Mouse (Mus musculus) liver, postnatal 0 days (tissue): ENCODE results near the gene Gm10309. TPM values are rescaled to one million over a fixed set of nuclear protein-coding genes. Genes with fewer than 3 reads are reported as not detected.

Experiments
- ATAC-seq: fragments of 200-750 bp; cut with Nextera tagmentation; 2 replicates; pipeline ENCODE4 v1.8.0; 2017; ENCODE audit warnings: mild to moderate bottlenecking, moderate library complexity
- DNase-seq: peaks from one replicate; pipeline ENCODE4 v3.0.0-alpha.2; 2016
- H3K27ac ChIP-seq: fragments of 300-500 bp; sonication (generic); 2 replicates; pipeline ENCODE4 v1.5.1; 2014; ENCODE audit warnings: antibody characterized with exemption, moderate library complexity, mild to moderate bottlenecking, low read depth
- H3K27me3 ChIP-seq: fragments of 300-500 bp; sonication (generic); 2 replicates; pipeline ENCODE4 v1.6.1; 2014; ENCODE audit warnings: low read length, control low read depth, mixed read lengths; ENCODE audit not compliant: insufficient read depth
- H3K36me3 ChIP-seq: fragments of 300-500 bp; sonication (generic); replicated peaks from 2 replicates; pipeline ENCODE4 v1.6.1; 2014; ENCODE audit warnings: mild to moderate bottlenecking, control low read depth, low read length, moderate library complexity, mixed read lengths; ENCODE audit not compliant: insufficient read depth
- H3K4me1 ChIP-seq: fragments of 300-500 bp; sonication (generic); 2 replicates; pipeline ENCODE4 v1.6.1; 2014; ENCODE audit warnings: antibody characterized with exemption, mild to moderate bottlenecking, control low read depth; ENCODE audit not compliant: insufficient read depth
- H3K4me2 ChIP-seq: fragments of 300-500 bp; sonication (generic); 2 replicates; pipeline ENCODE4 v1.6.1; 2014; ENCODE audit warnings: low read depth, mild to moderate bottlenecking, low read length, moderate library complexity, mixed read lengths
- H3K4me3 ChIP-seq: fragments of 300-500 bp; sonication (generic); 2 replicates; pipeline ENCODE4 v1.5.1; 2014; ENCODE audit warnings: low read depth, low read length
- H3K9ac ChIP-seq: fragments of 300-500 bp; sonication (generic); replicated peaks from 2 replicates; pipeline ENCODE4 v1.6.1; 2014; ENCODE audit warnings: mild to moderate bottlenecking, moderate library complexity
- H3K9me3 ChIP-seq: fragments of 300-500 bp; sonication (generic); 2 replicates; pipeline ENCODE4 v1.6.1; 2016; ENCODE audit warnings: mild to moderate bottlenecking, control low read depth, low read length, mixed read lengths
- CTCF ChIP-seq: sonication (generic); IDR thresholded peaks from 2 replicates; pipeline ENCODE4 v1.5.1; 2016; ENCODE audit warnings: antibody characterized with exemption, low read depth
- EP300 ChIP-seq: IDR thresholded peaks from 2 replicates; pipeline ENCODE4 v1.6.1; 2016; ENCODE audit warnings: antibody characterized with exemption, low read depth, mild to moderate bottlenecking
- WGBS: fragments of 180-500 bp; shearing (Covaris S2); extraction: QIAGEN DNeasy Blood & Tissue Kit; methylation state at CpG from one replicate; pipeline ENCODE4 v1.1.7; 2014; ENCODE audit not compliant: insufficient replicate concordance; 5-methylcytosine and 5-hydroxymethylcytosine counted together
- polyA plus RNA-seq: library from polyadenylated mRNA; unstranded; fragments of >200 nt; fragmentation: Nextera tagmentation; extraction: Ambion mirVana; gene quantifications from 2 replicates; pipeline ENCODE4 v1.2.1, GENCODE M21; 2015

Gene Gm10309
- polyA plus RNA-seq, 1 experiment from 2014 or later = 0.05 TPM

- Histone ChIP-seq H3K9me3 (no peaks in the 10 kb centered on the region), H3K27ac (no peak overlapping the region), H3K4me2 (no peak overlapping the region), H3K36me3 (no peaks in the 10 kb centered on the region), H3K27me3 (no peaks in the 10 kb centered on the region), H3K4me1 (peaks cover 48% of the 10 kb centered on the region), H3K4me3 (no peak overlapping the region), H3K9ac (no peak overlapping the region)
- 76% methylated on average over 10 of the region's 10 CpGs for WGBS
- no peak for DNase-seq
- ATAC-seq = no peak
- TF ChIP-seq EP300 = no peak
- no peak for TF ChIP-seq CTCF
These were observed 24.0 kb upstream of the Gm10309 start for GRCm38 (mm10) chr17:86529003-86529402.

- Histone ChIP-seq H3K9me3 (no peaks in the 10 kb centered on the region), H3K4me2 (no peak overlapping the region), H3K4me1 (peaks cover 37% of the 10 kb centered on the region), H3K27ac (0 out of 2 replicates have a peak overlapping the region, but pooled peaks have one; percentile 34), H3K4me3 (no peak overlapping the region), H3K36me3 (no peaks in the 10 kb centered on the region), H3K27me3 (no peaks in the 10 kb centered on the region), H3K9ac (no peak overlapping the region)
- TF ChIP-seq EP300 (no peak), CTCF (no peak)
- WGBS = 63% methylated on average over 5 of the region's 5 CpGs
- DNase-seq = no peak
- no peak for ATAC-seq
These were observed 22.3 kb upstream of the Gm10309 start for GRCm38 (mm10) chr17:86527298-86527697.

GRCm38 (mm10) chr17:86526016-86526415 is 21.0 kb upstream of the Gm10309 start:
- ATAC-seq (no peak), DNase-seq (no peak)
- TF ChIP-seq CTCF (no peak), EP300 (no peak)
- Histone ChIP-seq H3K4me3 (no peak overlapping the region), H3K9ac (no peak overlapping the region), H3K27ac (no peak overlapping the region), H3K4me1 (peaks cover 34% of the 10 kb centered on the region), H3K9me3 (no peaks in the 10 kb centered on the region), H3K4me2 (no peak overlapping the region), H3K27me3 (no peaks in the 10 kb centered on the region), H3K36me3 (no peaks in the 10 kb centered on the region)
- WGBS = 77% methylated on average over 7 of the region's 7 CpGs

GRCm38 (mm10) chr17:86525075-86525474 is 20.0 kb upstream of the Gm10309 start:
- DNase-seq (no peak), ATAC-seq (peak; percentile 23; the same call in 1 of the 2 replicates)
- Histone ChIP-seq H3K36me3 (no peaks in the 10 kb centered on the region), H3K4me2 (no peak overlapping the region), H3K4me3 (no peak overlapping the region), H3K9me3 (no peaks in the 10 kb centered on the region), H3K9ac (no peak overlapping the region), H3K27me3 (no peaks in the 10 kb centered on the region), H3K4me1 (peaks cover 25% of the 10 kb centered on the region; the same call in 1 of the 2 replicates), H3K27ac (peak overlapping the region; percentile 83)
- WGBS = 81% methylated on average over 2 of the region's 2 CpGs
- TF ChIP-seq EP300 = peak; percentile 18; the same call in 1 of the 2 replicates
- TF ChIP-seq CTCF = no peak

- TF ChIP-seq EP300 (no peak), CTCF (no peak)
- H3K9ac ChIP-seq = no peak overlapping the region
- peak overlapping the region; percentile 83 for H3K27ac ChIP-seq
- peak; percentile 76 for ATAC-seq
- no peaks in the 10 kb centered on the region for H3K36me3 ChIP-seq
- WGBS = 71% methylated on average over 10 of the region's 10 CpGs
- no peaks in the 10 kb centered on the region for H3K27me3 ChIP-seq
- H3K4me1 ChIP-seq = peaks cover 17% of the 10 kb centered on the region; the same call in 1 of the 2 replicates
- DNase-seq = no peak
- H3K9me3 ChIP-seq = no peaks in the 10 kb centered on the region
- no peak overlapping the region for H3K4me3 ChIP-seq
- no peak overlapping the region for H3K4me2 ChIP-seq
These were observed 18.8 kb upstream of the Gm10309 start for GRCm38 (mm10) chr17:86523843-86524242.

GRCm38 (mm10) chr17:86523374-86523773 is 18.3 kb upstream of the Gm10309 start:
- Histone ChIP-seq H3K4me3 (no peak overlapping the region), H3K27ac (peak overlapping the region; percentile 83), H3K27me3 (no peaks in the 10 kb centered on the region), H3K9ac (no peak overlapping the region), H3K9me3 (no peaks in the 10 kb centered on the region), H3K4me1 (peaks cover 15% of the 10 kb centered on the region; the same call in 1 of the 2 replicates), H3K4me2 (no peak overlapping the region), H3K36me3 (no peaks in the 10 kb centered on the region)
- ATAC-seq (peak; percentile 84), DNase-seq (no peak)
- WGBS = 52% methylated on average over 3 of the region's 3 CpGs
- TF ChIP-seq CTCF (no peak), EP300 (peak; percentile 64; the same call in 1 of the 2 replicates)
